Mouse (Mus musculus): ENCODE results near the gene Spint5. TPM values are rescaled to one million over a fixed set of nuclear protein-coding genes. Genes with fewer than 3 reads are reported as not detected.

Spint5 gene
- polyA plus RNA-seq, 1 experiment from 2014 or later: not detected

- no peaks in the 10 kb centered on the region for H3K27me3 ChIP-seq
- WGBS: 68% methylated on average over 13 of the region's 13 CpGs
- peak overlapping the region; percentile 69 for H3K4me2 ChIP-seq
- H3K9me3 ChIP-seq: no peaks in the 10 kb centered on the region
- no peak overlapping the region for H3K27ac ChIP-seq
- H3K9ac ChIP-seq: peak overlapping the region; percentile 95; the same call in 1 of the 2 replicates
- H3K36me3 ChIP-seq: peaks cover 23% of the 10 kb centered on the region
- ATAC-seq (ENCODE audit: insufficient number of reproducible peaks, low FRiP score, low TSS enrichment, low read depth): no peak
- H3K4me3 ChIP-seq: peak overlapping the region; percentile 96
- H3K4me1 ChIP-seq: peaks cover 22% of the 10 kb centered on the region
These were observed 29.9 kb downstream of the Spint5 start for GRCm38 (mm10) chr2:164744987-164745386.

DNA sequence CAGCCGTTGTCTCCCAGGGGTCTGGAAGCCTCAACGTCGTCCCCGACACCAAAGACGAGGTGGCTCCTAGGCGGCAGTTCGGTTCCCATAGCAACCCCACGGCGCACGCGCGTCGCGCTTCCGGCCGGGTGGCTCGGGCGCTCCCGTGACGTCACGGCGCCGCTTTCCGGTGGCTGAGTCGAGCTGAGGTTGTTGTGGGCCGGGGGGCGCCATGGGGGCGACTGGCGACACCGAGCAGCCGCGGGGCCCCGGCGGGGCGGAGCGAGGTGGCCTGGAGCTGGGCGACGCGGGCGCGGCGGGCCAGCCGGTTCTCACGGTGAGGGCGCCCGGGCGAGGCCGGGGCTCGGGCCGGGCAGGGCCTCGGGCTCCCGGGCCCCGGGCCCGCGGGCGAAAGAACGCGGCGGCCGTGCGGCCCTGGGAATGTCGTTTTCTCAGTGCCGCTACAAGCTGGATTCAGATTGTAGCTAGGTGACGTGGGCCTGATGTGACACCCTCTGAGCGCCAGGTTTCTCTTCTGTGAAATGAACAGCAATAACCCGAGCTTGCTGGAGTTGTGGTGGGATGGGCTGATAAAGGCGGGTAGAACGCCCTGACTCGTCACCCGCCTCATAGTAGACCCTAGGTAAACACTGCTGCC, 30.9 kb downstream of the Spint5 start, which contains the start of the genes Wfdc3 and Dnttip1:
Gene Wfdc3 (minus strand): TSS at position 89 of the 637 bp plus-strand sequence.
Gene Dnttip1 (plus strand): TSS at position 141 of the 637 bp plus-strand sequence.
- Histone ChIP-seq H3K27me3 (no peaks in the 10 kb centered on the region), H3K4me2 (peak within 1 kb of the TSS; percentile 77), H3K9ac (peak within 1 kb of the TSS; percentile 95), H3K27ac (peak within 1 kb of the TSS; percentile 65), H3K36me3 (peaks cover 32% of the 10 kb centered on the region), H3K4me3 (peak within 1 kb of the TSS; percentile 96), H3K9me3 (no peaks in the 10 kb centered on the region), H3K4me1 (peaks cover 22% of the 10 kb centered on the region)
- WGBS: under 1% methylated on average over 49 of the region's 70 CpGs
- peak; percentile 79 for ATAC-seq (ENCODE audit: insufficient number of reproducible peaks, low FRiP score, low TSS enrichment, low read depth)

DNA sequence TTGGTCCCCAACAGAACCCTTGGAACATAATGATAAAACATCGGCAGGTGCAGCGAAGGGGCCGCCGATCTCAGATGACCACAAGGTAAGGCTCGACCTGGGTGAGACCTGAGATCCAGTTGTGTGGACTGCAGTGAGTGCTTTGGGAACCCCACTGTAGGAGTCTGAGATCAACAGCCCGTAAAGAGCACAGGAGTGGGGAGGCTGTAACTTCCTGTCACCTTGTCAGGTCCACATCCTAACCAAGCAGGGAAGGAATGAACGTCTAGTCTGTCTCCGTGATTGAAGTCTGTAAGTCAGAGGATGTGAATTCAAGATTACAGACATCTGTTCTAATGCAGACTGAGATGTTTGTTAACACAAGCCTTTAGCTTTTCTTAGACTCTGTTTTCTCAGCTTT, 31.6 kb downstream of the Spint5 start:
- Histone ChIP-seq H3K36me3 (peaks cover 35% of the 10 kb centered on the region), H3K9ac (peak overlapping the region; percentile 95), H3K27ac (peak overlapping the region; percentile 65; the same call in 1 of the 2 replicates), H3K4me1 (peaks cover 22% of the 10 kb centered on the region), H3K27me3 (no peaks in the 10 kb centered on the region), H3K9me3 (no peaks in the 10 kb centered on the region), H3K4me2 (peak overlapping the region; percentile 77), H3K4me3 (peak overlapping the region; percentile 96)
- no peak for ATAC-seq (ENCODE audit: insufficient number of reproducible peaks, low FRiP score, low TSS enrichment, low read depth)
- WGBS: 45% methylated on average over 8 of the region's 8 CpGs

- no peak overlapping the region for H3K4me3 ChIP-seq
- H3K36me3 ChIP-seq: peaks cover 45% of the 10 kb centered on the region
- ATAC-seq (ENCODE audit: insufficient number of reproducible peaks, low FRiP score, low TSS enrichment, low read depth): no peak
- H3K9ac ChIP-seq: no peak overlapping the region
- peaks cover 22% of the 10 kb centered on the region for H3K4me1 ChIP-seq
- 75% methylated on average over 4 of the region's 4 CpGs for WGBS
- no peak overlapping the region for H3K27ac ChIP-seq
- H3K9me3 ChIP-seq: no peaks in the 10 kb centered on the region
- no peak overlapping the region for H3K4me2 ChIP-seq
- no peaks in the 10 kb centered on the region for H3K27me3 ChIP-seq
These were observed 33.1 kb downstream of the Spint5 start for GRCm38 (mm10) chr2:164748191-164748590.

DNA sequence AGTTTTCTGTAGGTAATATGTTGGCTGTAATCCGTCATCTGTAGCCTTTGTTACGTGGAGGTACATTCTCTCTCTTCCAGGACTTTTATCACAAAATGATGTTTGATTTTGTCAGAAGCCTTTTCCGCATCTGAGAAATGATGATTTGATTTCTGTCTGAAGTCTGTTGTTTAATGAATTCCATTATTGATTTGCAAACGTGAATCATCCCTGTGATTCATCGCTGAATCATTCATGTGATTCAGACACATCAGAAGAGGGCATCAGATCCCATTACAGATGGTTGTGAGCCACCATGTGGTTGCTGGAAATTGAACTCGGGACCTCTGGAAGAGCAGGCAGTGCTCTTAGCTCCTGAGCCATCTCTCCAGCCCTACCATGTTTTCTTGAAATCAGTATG, 33.9 kb downstream of the Spint5 start:
- no peak for ATAC-seq (ENCODE audit: insufficient number of reproducible peaks, low FRiP score, low TSS enrichment, low read depth)
- no peak overlapping the region for H3K4me3 ChIP-seq
- H3K36me3 ChIP-seq: peaks cover 52% of the 10 kb centered on the region
- no peak overlapping the region for H3K9ac ChIP-seq
- H3K4me2 ChIP-seq: no peak overlapping the region
- peaks cover 17% of the 10 kb centered on the region for H3K4me1 ChIP-seq
- H3K27ac ChIP-seq: no peak overlapping the region
- 87% methylated on average over 6 of the region's 6 CpGs for WGBS
- H3K9me3 ChIP-seq: no peaks in the 10 kb centered on the region
- H3K27me3 ChIP-seq: no peaks in the 10 kb centered on the region

DNA sequence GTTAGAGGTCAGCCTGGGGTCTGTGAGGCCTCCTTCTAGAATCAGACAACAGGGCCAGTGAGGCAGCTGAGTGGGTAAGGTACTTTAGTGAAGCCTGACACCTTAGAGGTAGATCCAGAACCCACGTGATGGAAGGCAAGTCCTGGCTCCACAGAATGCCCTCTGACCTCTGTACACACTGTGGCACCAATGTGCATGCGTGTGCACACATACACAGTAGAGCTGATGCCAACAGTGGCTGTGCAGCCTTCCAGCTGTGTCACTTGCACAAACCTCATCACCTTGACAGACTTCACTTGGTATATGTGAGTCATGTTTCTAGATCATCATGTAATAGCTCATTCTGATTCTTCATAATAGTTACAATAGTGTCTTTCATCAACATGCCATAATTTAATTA, 37.3 kb downstream of the Spint5 start:
- Histone ChIP-seq H3K4me2 (no peak overlapping the region), H3K9ac (no peak overlapping the region), H3K4me3 (no peak overlapping the region), H3K27me3 (no peaks in the 10 kb centered on the region), H3K4me1 (peaks cover 2% of the 10 kb centered on the region), H3K27ac (no peak overlapping the region), H3K36me3 (peaks cover 84% of the 10 kb centered on the region), H3K9me3 (no peaks in the 10 kb centered on the region)
- WGBS: 85% methylated on average over 2 of the region's 2 CpGs
- no peak for ATAC-seq (ENCODE audit: insufficient number of reproducible peaks, low FRiP score, low TSS enrichment, low read depth)

- H3K27ac ChIP-seq: no peak overlapping the region
- 81% methylated on average over 11 of the region's 11 CpGs for WGBS
- H3K9ac ChIP-seq: no peak overlapping the region
- no peaks in the 10 kb centered on the region for H3K9me3 ChIP-seq
- H3K4me1 ChIP-seq: no peaks in the 10 kb centered on the region
- no peaks in the 10 kb centered on the region for H3K27me3 ChIP-seq
- H3K4me2 ChIP-seq: no peak overlapping the region
- H3K36me3 ChIP-seq: peaks cover 88% of the 10 kb centered on the region
- ATAC-seq (ENCODE audit: insufficient number of reproducible peaks, low FRiP score, low TSS enrichment, low read depth): no peak
- no peak overlapping the region for H3K4me3 ChIP-seq
These were observed 39.0 kb downstream of the Spint5 start for GRCm38 (mm10) chr2:164754105-164754504.

- Histone ChIP-seq H3K27me3 (no peaks in the 10 kb centered on the region), H3K4me1 (no peaks in the 10 kb centered on the region), H3K27ac (no peak overlapping the region; the same call in 1 of the 2 replicates), H3K9ac (no peak overlapping the region), H3K4me2 (no peak overlapping the region), H3K9me3 (no peaks in the 10 kb centered on the region), H3K36me3 (peaks cover 90% of the 10 kb centered on the region), H3K4me3 (no peak overlapping the region)
- WGBS: 87% methylated on average over 2 of the region's 2 CpGs
- ATAC-seq (ENCODE audit: insufficient number of reproducible peaks, low FRiP score, low TSS enrichment, low read depth): no peak
These were observed 39.7 kb downstream of the Spint5 start for GRCm38 (mm10) chr2:164754800-164755199.

DNA sequence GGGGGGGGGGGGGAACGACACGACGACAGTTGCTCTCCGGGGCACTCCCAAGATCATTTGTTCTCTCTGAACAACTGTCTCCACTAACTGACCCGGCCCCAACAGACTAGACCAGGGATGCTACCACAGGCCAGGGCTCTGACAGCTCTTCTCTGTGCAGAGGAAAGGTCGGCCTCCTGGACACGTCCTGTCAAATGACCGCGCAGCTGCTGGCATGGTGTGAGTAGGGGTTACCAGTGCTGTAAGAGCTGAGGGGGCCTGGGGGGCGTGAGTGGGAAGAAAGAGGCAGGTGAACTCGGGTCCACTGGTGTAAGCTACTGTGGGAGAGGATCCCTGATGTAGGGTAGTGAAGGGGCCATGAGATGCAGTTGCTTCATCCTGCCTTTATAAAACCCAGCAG, 42.7 kb downstream of the Spint5 start:
- Histone ChIP-seq H3K4me3 (no peak overlapping the region), H3K4me1 (no peaks in the 10 kb centered on the region), H3K9ac (no peak overlapping the region), H3K27me3 (no peaks in the 10 kb centered on the region), H3K4me2 (no peak overlapping the region), H3K27ac (no peak overlapping the region; the same call in 1 of the 2 replicates), H3K9me3 (no peaks in the 10 kb centered on the region), H3K36me3 (peaks cover 98% of the 10 kb centered on the region)
- WGBS: 86% methylated on average over 11 of the region's 11 CpGs
- ATAC-seq (ENCODE audit: insufficient number of reproducible peaks, low FRiP score, low TSS enrichment, low read depth): no peak

DNA sequence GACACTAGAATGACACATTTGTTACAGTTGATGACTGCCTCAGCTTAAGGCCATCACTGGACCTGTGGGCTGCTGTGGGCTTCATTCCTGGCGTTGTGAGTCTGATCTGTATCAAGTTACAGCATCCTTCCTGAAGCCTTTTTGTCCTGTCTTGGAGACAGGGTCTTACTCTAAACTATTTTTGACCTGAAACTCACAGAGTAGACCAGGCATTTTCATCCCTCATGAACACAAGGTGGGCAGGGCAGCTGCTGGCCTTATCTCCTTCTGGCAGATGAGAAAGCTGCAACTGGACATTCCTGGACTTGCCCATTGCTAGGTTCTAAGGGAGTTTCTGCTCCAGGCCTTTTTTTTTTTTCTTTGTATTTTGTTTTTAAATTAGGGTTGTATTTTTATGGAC, 43.6 kb downstream of the Spint5 start:
- H3K9me3 ChIP-seq: no peaks in the 10 kb centered on the region
- H3K27me3 ChIP-seq: no peaks in the 10 kb centered on the region
- H3K36me3 ChIP-seq: peaks cover 100% of the 10 kb centered on the region
- no peak overlapping the region for H3K9ac ChIP-seq
- no peaks in the 10 kb centered on the region for H3K4me1 ChIP-seq
- 66% methylated on average over 1 of the region's 1 CpGs for WGBS
- no peak overlapping the region for H3K27ac ChIP-seq
- ATAC-seq (ENCODE audit: insufficient number of reproducible peaks, low FRiP score, low TSS enrichment, low read depth): no peak
- no peak overlapping the region for H3K4me3 ChIP-seq
- no peak overlapping the region for H3K4me2 ChIP-seq

DNA sequence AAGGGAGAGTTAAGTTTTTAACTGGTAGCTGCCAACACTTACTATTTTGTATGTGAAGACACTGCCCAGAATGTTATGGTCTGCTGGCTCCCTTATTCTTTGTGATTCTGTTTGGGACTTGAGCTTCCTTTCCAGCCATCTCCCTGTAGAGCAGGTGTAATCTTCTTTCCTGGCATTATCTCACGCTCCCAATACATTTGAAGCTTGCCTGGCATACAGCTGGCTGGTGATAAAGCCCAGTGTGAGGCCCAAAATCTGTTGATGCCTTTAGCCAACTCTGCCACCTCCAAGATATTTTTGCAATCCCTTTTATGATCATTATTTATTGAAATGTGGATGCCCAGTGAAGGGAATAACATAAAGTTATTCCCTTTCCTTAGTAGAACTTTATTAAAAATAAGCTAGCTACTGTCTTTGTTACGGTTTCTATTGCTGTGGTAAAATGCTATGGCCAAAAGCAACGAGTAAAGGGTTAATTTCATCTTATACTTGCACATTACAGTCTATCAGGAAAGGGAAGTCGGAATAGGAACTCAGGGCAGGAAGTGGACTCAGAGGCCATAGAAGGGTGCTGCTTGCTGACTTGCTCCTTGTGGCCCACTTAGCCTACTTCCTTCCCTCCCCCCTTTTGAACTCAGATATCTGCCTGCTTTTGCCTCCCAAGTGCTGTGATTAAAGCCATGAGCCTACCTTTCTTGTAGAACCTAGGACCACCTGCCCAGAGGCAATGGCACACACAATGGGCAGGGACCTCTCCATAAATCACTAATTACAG, 45.1 kb downstream of the Spint5 start:
- no peak for ATAC-seq (ENCODE audit: insufficient number of reproducible peaks, low FRiP score, low TSS enrichment, low read depth)
- WGBS: 88% methylated on average over 4 of the region's 4 CpGs
- H3K27ac ChIP-seq: no peak overlapping the region

GRCm38 (mm10) chr2:164761502-164761901, 46.4 kb downstream of the Spint5 start:
- no peaks in the 10 kb centered on the region for H3K4me1 ChIP-seq
- H3K27me3 ChIP-seq: no peaks in the 10 kb centered on the region
- no peak overlapping the region for H3K9ac ChIP-seq
- no peak overlapping the region for H3K27ac ChIP-seq
- 90% methylated on average over 2 of the region's 2 CpGs for WGBS
- H3K4me2 ChIP-seq: no peak overlapping the region
- no peaks in the 10 kb centered on the region for H3K9me3 ChIP-seq
- no peak for ATAC-seq (ENCODE audit: insufficient number of reproducible peaks, low FRiP score, low TSS enrichment, low read depth)
- H3K4me3 ChIP-seq: no peak overlapping the region
- H3K36me3 ChIP-seq: peaks cover 94% of the 10 kb centered on the region

More for the DNA sequence above, 45.1 kb downstream of the Spint5 start:
- peaks cover 94% of the 10 kb centered on the region for H3K36me3 ChIP-seq
- H3K9ac ChIP-seq: no peak overlapping the region
- H3K4me2 ChIP-seq: no peak overlapping the region
- H3K9me3 ChIP-seq: no peaks in the 10 kb centered on the region
- no peaks in the 10 kb centered on the region for H3K27me3 ChIP-seq
- H3K4me3 ChIP-seq: no peak overlapping the region
- H3K4me1 ChIP-seq: no peaks in the 10 kb centered on the region

Measured in limb, embryonic 15.5 days (tissue).